Mouse (Mus musculus) brain, adult 10 weeks (tissue): ENCODE results near the gene Il12a. TPM values are rescaled to one million over a fixed set of nuclear protein-coding genes. Genes with fewer than 3 reads are reported as not detected.

ENCODE experiments used
- polyA plus RNA-seq: library from polyadenylated mRNA; stranded (reverse); fragments of 350-450 nt; fragmentation: Illumina TruSeq; extraction: RNeasy Lipid Tissue Mini Kit (QIAGEN cat#74804); gene quantifications from one replicate; pipeline ENCODE4 v1.2.3, GENCODE M21; 2015; ENCODE audit warnings: low read depth, low replicate concordance

Il12a gene
- polyA plus RNA-seq, result 5.7 TPM

DNA sequence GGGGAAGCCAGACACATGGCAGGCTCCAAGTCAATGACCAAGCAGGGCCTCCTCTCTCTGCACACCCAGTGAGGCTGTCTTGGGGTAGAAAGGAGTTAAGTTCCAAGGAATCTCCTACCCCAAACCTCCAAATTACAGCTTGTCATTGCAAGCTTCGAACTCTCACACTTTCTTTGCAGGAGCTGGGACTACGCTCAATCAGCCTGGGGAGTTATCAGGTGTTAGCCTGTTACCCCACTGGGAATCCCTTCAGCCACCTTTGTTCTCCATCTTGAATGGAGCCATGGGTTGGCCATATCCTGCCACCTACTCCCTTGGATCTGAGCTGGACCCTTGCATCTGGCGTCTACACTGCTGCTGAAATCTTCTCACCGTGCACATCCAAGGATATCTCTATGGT, at the start of gene Il12a:
Il12a (plus strand) TSS at position 301 of the 400 bp plus-strand sequence.

Other genes starting within 250 kb of the Il12a start
- gene 1110032F04Rik, start 178.9 kb downstream of the Il12a start, polyA plus RNA-seq, result 12.7 TPM